Mouse (Mus musculus) liver, embryonic 14.5 days (tissue): Measurements from ENCODE around the gene Rps26. TPM values are rescaled to one million over a fixed set of nuclear protein-coding genes. Genes with fewer than 3 reads are reported as not detected.

ENCODE experiments used
- ATAC-seq: fragments of 200-750 bp; cut with Nextera tagmentation; 2 replicates; pipeline ENCODE4 v1.8.0; 2017; ENCODE audit warnings: moderate number of reproducible peaks, mild to moderate bottlenecking, moderate library complexity; ENCODE audit not compliant: insufficient read depth
- DNase-seq, 3 experiments: peaks; one replicate each; pipeline ENCODE4 v3.0.0-alpha.2; 2012 to 2013; ENCODE audit warnings: low read depth in 3 of 3, low spot score in 3 of 3
- H3K27ac ChIP-seq: fragments of 300-500 bp; sonication (generic); 2 replicates; pipeline ENCODE4 v1.5.1; 2014; ENCODE audit warnings: moderate library complexity, mild to moderate bottlenecking, control low read depth, inconsistent platforms
- H3K27me3 ChIP-seq: fragments of 300-500 bp; sonication (generic); 2 replicates; pipeline ENCODE4 v1.6.1; 2014; ENCODE audit warnings: mild to moderate bottlenecking, low read length, moderate library complexity; ENCODE audit not compliant: control insufficient read depth, insufficient read depth
- H3K36me3 ChIP-seq: fragments of 300-500 bp; sonication (generic); replicated peaks from 2 replicates; pipeline ENCODE4 v1.6.1; 2014; ENCODE audit warnings: low read depth; ENCODE audit not compliant: control insufficient read depth, insufficient read depth
- H3K4me1 ChIP-seq, 2 experiments: fragments of 200-500 bp in 1 of 2; fragments of 300-500 bp in 1 of 2; sonication (generic) in 1 of 2; replicated peaks; 2 replicates each; pipeline ENCODE4 v1.6.1; 2012 to 2014; ENCODE audit warnings: antibody characterized with exemption in 1 of 2, inconsistent platforms in 1 of 2, low read length in 1 of 2; ENCODE audit not compliant: control insufficient read depth in 2 of 2, insufficient read depth in 2 of 2
- H3K4me2 ChIP-seq: fragments of 300-500 bp; sonication (generic); 2 replicates; pipeline ENCODE4 v1.6.1; 2014; ENCODE audit warnings: low read depth, mild to moderate bottlenecking, control low read depth, moderate library complexity
- H3K4me3 ChIP-seq, 2 experiments: fragments of 200-500 bp in 1 of 2; fragments of 300-500 bp in 1 of 2; sonication (generic) in 1 of 2; 2 replicates each; pipeline ENCODE4 v1.5.1; 2012 to 2014; ENCODE audit warnings: low read depth in 2 of 2, low read length in 2 of 2, mild to moderate bottlenecking in 2 of 2, control low read depth in 1 of 2, inconsistent platforms in 1 of 2, moderate library complexity in 1 of 2; ENCODE audit not compliant: insufficient read depth in 1 of 2
- H3K9ac ChIP-seq: fragments of 300-500 bp; sonication (generic); replicated peaks from 2 replicates; pipeline ENCODE4 v1.6.1; 2014; ENCODE audit warnings: mild to moderate bottlenecking, control low read depth, moderate library complexity
- H3K9me3 ChIP-seq: fragments of 300-500 bp; sonication (generic); 2 replicates; pipeline ENCODE4 v1.6.1; 2016; ENCODE audit warnings: low read length, mixed read lengths; ENCODE audit not compliant: control insufficient read depth
- CTCF ChIP-seq: IDR thresholded peaks from 2 replicates; pipeline ENCODE4 v1.5.1; 2016; ENCODE audit warnings: antibody characterized with exemption, low read depth, control low read depth
- EP300 ChIP-seq: IDR thresholded peaks from 2 replicates; pipeline ENCODE4 v1.6.1; 2016; ENCODE audit warnings: antibody characterized with exemption, low read depth
- WGBS: fragments of 180-500 bp; shearing (Covaris S2); extraction: QIAGEN DNeasy Blood & Tissue Kit; methylation state at CpG from one replicate; pipeline ENCODE4 v1.1.7; 2014; ENCODE audit not compliant: insufficient replicate concordance; 5-methylcytosine and 5-hydroxymethylcytosine counted together
- polyA plus RNA-seq, 2 experiments: library from polyadenylated mRNA; depleted of rRNA in 1 of 2; stranded (reverse) in 1 of 2; unstranded in 1 of 2; fragments of >200 nt; fragmentation: Nextera tagmentation in 1 of 2; extraction: Ambion mirVana in 1 of 2; gene quantifications; 2 replicates each; pipeline versions ENCODE4 v1.2.1 to v1.2.3; 2012 to 2014

Gene Rps26
- polyA plus RNA-seq, 2 experiments, result 643 to 867 TPM

GRCm38 (mm10) chr10:128668790-128669672, 42.5 kb upstream of the Rps26 start:
- 2% methylated on average over 41 of the region's 42 CpGs for WGBS

DNA sequence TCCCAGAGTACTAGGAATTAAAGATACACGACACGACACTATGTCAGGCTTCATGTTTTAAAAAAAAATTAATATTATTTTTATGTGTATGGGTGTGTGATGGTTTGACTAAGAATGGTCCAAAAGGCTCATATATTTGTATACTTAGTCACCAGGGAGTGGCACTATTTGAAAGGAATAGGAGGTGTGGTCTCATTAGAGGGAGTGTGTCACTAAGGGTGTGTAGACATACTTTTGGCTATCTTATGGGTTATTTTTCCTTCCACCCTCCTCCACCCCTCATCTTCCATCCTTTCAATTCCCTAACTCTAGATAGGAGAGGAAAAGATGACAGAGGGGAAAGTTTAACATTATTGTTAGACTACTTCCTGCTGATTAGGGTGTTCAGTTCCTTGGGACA, 39.3 kb upstream of the Rps26 start:
- WGBS, result 82% methylated on average over 2 of the region's 2 CpGs
- Histone ChIP-seq H3K27me3 (peaks cover 9% of the 10 kb centered on the region), H3K4me1 (peaks cover 35 to 37% of the 10 kb centered on the region in 2 experiments), H3K9ac (no peak overlapping the region), H3K36me3 (no peaks in the 10 kb centered on the region), H3K27ac (peak overlapping the region; percentile 76), H3K4me2 (peak overlapping the region; percentile 38), H3K9me3 (no peaks in the 10 kb centered on the region), H3K4me3 (no peak overlapping the region)
- DNase-seq (no peak), ATAC-seq (peak; percentile 29; the same call in 1 of the 2 replicates)
- TF ChIP-seq CTCF, result no peak
- TF ChIP-seq EP300, result no peak

More at GRCm38 (mm10) chr10:128668790-128669672, 42.5 kb upstream of the Rps26 start:
- no peaks in the 10 kb centered on the region for H3K9me3 ChIP-seq
- TF ChIP-seq EP300, result no peak
- no peak for TF ChIP-seq CTCF
- no peak overlapping the region for H3K27ac ChIP-seq
- H3K27me3 ChIP-seq, result peaks cover 9% of the 10 kb centered on the region
- no peaks in the 10 kb centered on the region for H3K36me3 ChIP-seq
- peak overlapping the region; percentile 59 to 63 for H3K4me3 ChIP-seq
- H3K4me1 ChIP-seq, result peaks cover 22 to 30% of the 10 kb centered on the region in 2 experiments
- ATAC-seq (no peak), DNase-seq (no peak)
- peak overlapping the region; percentile 73 for H3K4me2 ChIP-seq
- no peak overlapping the region for H3K9ac ChIP-seq

DNA sequence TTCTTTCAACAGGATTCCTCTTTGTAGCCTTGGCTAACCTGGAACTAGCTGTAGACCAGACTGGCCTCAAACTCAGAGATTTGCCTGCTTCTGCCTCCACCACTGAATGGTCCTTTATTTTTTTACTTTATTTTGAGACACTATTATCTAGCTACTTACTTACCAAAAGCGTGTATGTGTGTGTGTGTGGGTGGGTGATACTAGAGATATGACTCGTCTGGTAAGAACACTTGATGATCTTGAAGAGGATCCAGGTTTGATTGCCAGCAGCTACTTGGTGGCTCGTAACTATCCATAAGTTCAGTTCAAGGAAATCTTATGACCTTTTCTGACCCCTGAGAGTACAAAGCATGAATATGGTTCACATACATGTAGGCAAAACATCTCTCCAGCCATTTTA, 38.8 kb upstream of the Rps26 start:
- no peaks in the 10 kb centered on the region for H3K9me3 ChIP-seq
- peak overlapping the region; percentile 23; the same call in 1 of the 2 replicates for H3K9ac ChIP-seq
- peak overlapping the region; percentile 38 for H3K4me2 ChIP-seq
- H3K4me3 ChIP-seq, result no peak overlapping the region
- TF ChIP-seq EP300 (peak; percentile 44), CTCF (no peak)
- peak in 1 of 3 experiments; percentile 45 for DNase-seq
- H3K27me3 ChIP-seq, result peaks cover 9% of the 10 kb centered on the region
- peaks cover 35 to 37% of the 10 kb centered on the region in 2 experiments for H3K4me1 ChIP-seq
- peak overlapping the region; percentile 76 for H3K27ac ChIP-seq
- peak; percentile 76 for ATAC-seq
- 17% methylated on average over 3 of the region's 3 CpGs for WGBS
- H3K36me3 ChIP-seq, result no peaks in the 10 kb centered on the region

- 14% methylated on average over 3 of the region's 3 CpGs for WGBS
- H3K27ac ChIP-seq, result peak overlapping the region; percentile 76
- H3K27me3 ChIP-seq, result peaks cover 9% of the 10 kb centered on the region
- H3K4me2 ChIP-seq, result peak overlapping the region; percentile 38
- no peak overlapping the region for H3K4me3 ChIP-seq
- ATAC-seq (peak; percentile 87), DNase-seq (peak; percentile 50 to 60 (median 56))
- no peaks in the 10 kb centered on the region for H3K9me3 ChIP-seq
- H3K36me3 ChIP-seq, result no peaks in the 10 kb centered on the region
- H3K9ac ChIP-seq, result peak overlapping the region; percentile 23; the same call in 1 of the 2 replicates
- TF ChIP-seq EP300 (peak; percentile 71), CTCF (no peak)
- peaks cover 35 to 37% of the 10 kb centered on the region in 2 experiments for H3K4me1 ChIP-seq
Measured at GRCm38 (mm10) chr10:128664808-128665207, 38.3 kb upstream of the Rps26 start.
